Mouse (Mus musculus) E14TG2a.4 (cell line): Measurements from ENCODE around the gene Pde2a.

Source experiments
- CTCF ChIP-seq: conservative IDR thresholded peaks from 2 replicates; pipeline ENCODE4 v1.5.1; 2014; ENCODE audit warnings: low read length
- NANOG ChIP-seq: IDR thresholded peaks from 2 replicates; pipeline ENCODE4 v1.6.1; 2014; ENCODE audit warnings: borderline replicate concordance, low read length, mixed read lengths
- POU5F1 ChIP-seq: IDR thresholded peaks from 2 replicates; pipeline ENCODE4 v1.6.1; 2014; ENCODE audit warnings: low read length, borderline replicate concordance

- peak; percentile 65 for TF ChIP-seq CTCF
- no peak for TF ChIP-seq POU5F1
- TF ChIP-seq NANOG: no peak
Measured at GRCm38 (mm10) chr7:101541132-101541531, 119.6 kb downstream of the Pde2a start.
